Mouse (Mus musculus): ENCODE data around the gene Ephb3.

DNA sequence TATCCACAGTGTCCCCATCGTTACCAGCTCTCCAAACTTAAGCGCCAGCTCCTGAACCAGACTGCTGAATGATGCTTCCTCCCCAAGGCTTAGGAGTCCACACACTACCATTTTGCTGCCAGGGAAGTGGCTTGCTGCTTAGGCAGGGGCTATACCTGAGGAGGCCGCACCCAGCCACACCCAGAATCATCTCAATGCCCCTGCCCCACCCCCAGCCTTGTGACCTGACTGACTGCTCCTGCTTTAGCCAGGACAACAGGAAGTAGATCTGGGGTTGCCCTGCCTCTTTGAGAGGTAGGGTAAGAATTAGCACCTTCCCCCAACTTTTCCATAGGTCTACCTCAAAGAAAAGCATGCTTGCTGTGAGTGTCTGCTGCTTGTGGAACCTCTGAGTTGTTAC lies 4.7 kb downstream of the Ephb3 start:
- TF ChIP-seq CTCF (IDR thresholded peaks at IDR 0.05; ENCODE audit: borderline replicate concordance, insufficient read depth, low read depth, low read length) (no peak), POLR2A (IDR thresholded peaks at IDR 0.05; ENCODE audit: borderline replicate concordance, insufficient read depth, low read length) (no peak)
